Mouse (Mus musculus) lung, embryonic 15.5 days (tissue): ENCODE data around the gene Dazap1. TPM values are rescaled to one million over a fixed set of nuclear protein-coding genes. Genes with fewer than 3 reads are reported as not detected.

Experiments used
- ATAC-seq: fragments of 200-750 bp; cut with Nextera tagmentation; 2 replicates; pipeline ENCODE4 v1.8.0; 2017; ENCODE audit warnings: moderate number of reproducible peaks, borderline replicate concordance; ENCODE audit not compliant: low FRiP score, low TSS enrichment; ENCODE audit errors: extremely low read depth
- H3K27ac ChIP-seq: fragments of 300-500 bp; sonication (generic); 2 replicates; pipeline ENCODE4 v1.5.1; 2015; ENCODE audit warnings: moderate library complexity, mild to moderate bottlenecking, inconsistent platforms
- H3K27me3 ChIP-seq: fragments of 300-500 bp; sonication (generic); 2 replicates; pipeline ENCODE4 v1.6.1; 2015; ENCODE audit warnings: inconsistent platforms
- H3K36me3 ChIP-seq: fragments of 300-500 bp; sonication (generic); 2 replicates; pipeline ENCODE4 v1.6.1; 2015; ENCODE audit warnings: inconsistent platforms
- H3K4me1 ChIP-seq: fragments of 300-500 bp; sonication (generic); 2 replicates; pipeline ENCODE4 v1.6.1; 2015; ENCODE audit warnings: inconsistent platforms
- H3K4me2 ChIP-seq: fragments of 300-500 bp; sonication (generic); 2 replicates; pipeline ENCODE4 v1.6.1; 2015; ENCODE audit warnings: inconsistent platforms, mild to moderate bottlenecking, moderate library complexity
- H3K4me3 ChIP-seq: fragments of 300-500 bp; sonication (generic); 2 replicates; pipeline ENCODE4 v1.5.1; 2015; ENCODE audit warnings: mild to moderate bottlenecking, inconsistent platforms
- H3K9ac ChIP-seq: fragments of 300-500 bp; sonication (generic); 2 replicates; pipeline ENCODE4 v1.6.1; 2015; ENCODE audit warnings: inconsistent platforms
- H3K9me3 ChIP-seq: fragments of 300-500 bp; sonication (generic); 2 replicates; pipeline ENCODE4 v1.6.1; 2016; ENCODE audit warnings: inconsistent platforms
- WGBS: fragments of 180-500 bp; shearing (Covaris S2); methylation state at CpG from one replicate; pipeline ENCODE4 v1.1.7; 2015; 5-methylcytosine and 5-hydroxymethylcytosine counted together
- polyA plus RNA-seq: library from polyadenylated mRNA; unstranded; fragments of >200 nt; fragmentation: Nextera tagmentation; extraction: Ambion mirVana; gene quantifications from 2 replicates; pipeline ENCODE4 v1.2.1, GENCODE M21; 2015

Gene Dazap1
- polyA plus RNA-seq, 1 experiment from 2014 or later: 67.0 TPM

- no peaks in the 10 kb centered on the region for H3K27me3 ChIP-seq
- no peaks in the 10 kb centered on the region for H3K9me3 ChIP-seq
- H3K4me3 ChIP-seq: no peak overlapping the region
- peaks cover 86% of the 10 kb centered on the region for H3K36me3 ChIP-seq
- WGBS: 86% methylated on average over 12 of the region's 12 CpGs
- no peak overlapping the region for H3K4me2 ChIP-seq
- peaks cover 15% of the 10 kb centered on the region for H3K4me1 ChIP-seq
- H3K27ac ChIP-seq: no peak overlapping the region
- H3K9ac ChIP-seq: no peak overlapping the region
- ATAC-seq: no peak
Observed at GRCm38 (mm10) chr10:80279273-80279672, 18.0 kb downstream of the Dazap1 start.

- peaks cover 15% of the 10 kb centered on the region for H3K4me1 ChIP-seq
- H3K4me2 ChIP-seq: no peak overlapping the region
- peaks cover 86% of the 10 kb centered on the region for H3K36me3 ChIP-seq
- no peak overlapping the region for H3K4me3 ChIP-seq
- ATAC-seq: no peak
- H3K9me3 ChIP-seq: no peaks in the 10 kb centered on the region
- H3K27ac ChIP-seq: peak overlapping the region; percentile 89
- no peaks in the 10 kb centered on the region for H3K27me3 ChIP-seq
- H3K9ac ChIP-seq: no peak overlapping the region
- WGBS: 68% methylated on average over 7 of the region's 7 CpGs
Observed at GRCm38 (mm10) chr10:80281304-80281703, 20.0 kb downstream of the Dazap1 start.

GRCm38 (mm10) chr10:80281921-80282371 lies 20.7 kb downstream of the Dazap1 start:
- H3K27me3 ChIP-seq: no peaks in the 10 kb centered on the region
- WGBS: 68% methylated on average over 8 of the region's 8 CpGs
- no peak overlapping the region for H3K4me2 ChIP-seq
- ATAC-seq: peak; percentile 44; the same call in 1 of the 2 replicates
- H3K9ac ChIP-seq: no peak overlapping the region
- H3K4me3 ChIP-seq: no peak overlapping the region
- H3K27ac ChIP-seq: peak overlapping the region; percentile 89
- peaks cover 15% of the 10 kb centered on the region for H3K4me1 ChIP-seq
- no peaks in the 10 kb centered on the region for H3K9me3 ChIP-seq
- peaks cover 85% of the 10 kb centered on the region for H3K36me3 ChIP-seq

GRCm38 (mm10) chr10:80282481-80283441 lies 21.5 kb downstream of the Dazap1 start:
- 0 out of 2 replicates have a peak, but pooled peaks have one; percentile 8 for ATAC-seq

GRCm38 (mm10) chr10:80285222-80286070 lies 24.2 kb downstream of the Dazap1 start:
- no peaks in the 10 kb centered on the region for H3K27me3 ChIP-seq
- 79% methylated on average over 13 of the region's 15 CpGs for WGBS
- H3K36me3 ChIP-seq: peaks cover 68% of the 10 kb centered on the region
- no peaks in the 10 kb centered on the region for H3K9me3 ChIP-seq
- ATAC-seq: no peak
- H3K27ac ChIP-seq: no peak overlapping the region
- no peak overlapping the region for H3K9ac ChIP-seq
- H3K4me3 ChIP-seq: no peak overlapping the region
- H3K4me1 ChIP-seq: peaks cover 15% of the 10 kb centered on the region
- no peak overlapping the region for H3K4me2 ChIP-seq

More at GRCm38 (mm10) chr10:80282481-80283441, 21.5 kb downstream of the Dazap1 start:
- 63% methylated on average over 20 of the region's 20 CpGs for WGBS
- no peak overlapping the region for H3K4me2 ChIP-seq
- H3K27ac ChIP-seq: peak overlapping the region; percentile 89
- peaks cover 15% of the 10 kb centered on the region for H3K4me1 ChIP-seq
- H3K9me3 ChIP-seq: no peaks in the 10 kb centered on the region
- no peak overlapping the region for H3K9ac ChIP-seq
- H3K27me3 ChIP-seq: no peaks in the 10 kb centered on the region
- H3K36me3 ChIP-seq: peaks cover 83% of the 10 kb centered on the region
- H3K4me3 ChIP-seq: no peak overlapping the region

- Histone ChIP-seq H3K9ac (no peak overlapping the region), H3K4me2 (no peak overlapping the region), H3K9me3 (no peaks in the 10 kb centered on the region), H3K36me3 (peaks cover 51% of the 10 kb centered on the region), H3K4me3 (no peak overlapping the region), H3K27ac (no peak overlapping the region), H3K27me3 (no peaks in the 10 kb centered on the region), H3K4me1 (no peaks in the 10 kb centered on the region)
- ATAC-seq: no peak
- WGBS: 91% methylated on average over 12 of the region's 12 CpGs
Observed at GRCm38 (mm10) chr10:80288097-80288496, 26.8 kb downstream of the Dazap1 start.

GRCm38 (mm10) chr10:80288657-80289056 lies 27.4 kb downstream of the Dazap1 start:
- peaks cover 48% of the 10 kb centered on the region for H3K36me3 ChIP-seq
- H3K4me3 ChIP-seq: no peak overlapping the region
- peaks cover 5% of the 10 kb centered on the region for H3K4me1 ChIP-seq
- H3K9ac ChIP-seq: no peak overlapping the region
- H3K4me2 ChIP-seq: no peak overlapping the region
- no peak for ATAC-seq
- no peak overlapping the region for H3K27ac ChIP-seq
- WGBS: 62% methylated on average over 8 of the region's 8 CpGs
- no peaks in the 10 kb centered on the region for H3K9me3 ChIP-seq
- no peaks in the 10 kb centered on the region for H3K27me3 ChIP-seq

- H3K9me3 ChIP-seq: no peaks in the 10 kb centered on the region
- peaks cover 27% of the 10 kb centered on the region for H3K4me1 ChIP-seq
- H3K4me2 ChIP-seq: peak within 1 kb of the TSS; percentile 75
- H3K27ac ChIP-seq: peak within 1 kb of the TSS; percentile 86
- ATAC-seq: peak; percentile 90
- peaks cover 11% of the 10 kb centered on the region for H3K27me3 ChIP-seq
- H3K4me3 ChIP-seq: peak within 1 kb of the TSS; percentile 73
- H3K36me3 ChIP-seq: peaks cover 27% of the 10 kb centered on the region
- WGBS: under 1% methylated on average over 72 of the region's 72 CpGs
- H3K9ac ChIP-seq: peak within 1 kb of the TSS; percentile 94
Observed at GRCm38 (mm10) chr10:80292251-80293146, 31.2 kb downstream of the Dazap1 start, which contains the start of gene Rps15. Gene Rps15, plus strand, starts transcription at chr10:80292453.

GRCm38 (mm10) chr10:80293325-80293724 lies 32.0 kb downstream of the Dazap1 start:
- WGBS: 23% methylated on average over 14 of the region's 14 CpGs
- no peaks in the 10 kb centered on the region for H3K9me3 ChIP-seq
- peaks cover 20% of the 10 kb centered on the region for H3K27me3 ChIP-seq
- ATAC-seq: no peak
- H3K27ac ChIP-seq: peak overlapping the region; percentile 86
- peak overlapping the region; percentile 73 for H3K4me3 ChIP-seq
- peak overlapping the region; percentile 94 for H3K9ac ChIP-seq
- H3K4me2 ChIP-seq: peak overlapping the region; percentile 75
- H3K36me3 ChIP-seq: peaks cover 21% of the 10 kb centered on the region
- peaks cover 27% of the 10 kb centered on the region for H3K4me1 ChIP-seq

- WGBS: 73% methylated on average over 4 of the region's 4 CpGs
- peaks cover 29% of the 10 kb centered on the region for H3K27me3 ChIP-seq
- ATAC-seq: no peak
- H3K9ac ChIP-seq: no peak overlapping the region
- peaks cover 27% of the 10 kb centered on the region for H3K4me1 ChIP-seq
- no peak overlapping the region for H3K27ac ChIP-seq
- no peak overlapping the region for H3K4me2 ChIP-seq
- peaks cover 14% of the 10 kb centered on the region for H3K36me3 ChIP-seq
- H3K4me3 ChIP-seq: no peak overlapping the region
- H3K9me3 ChIP-seq: no peaks in the 10 kb centered on the region
Observed at GRCm38 (mm10) chr10:80294311-80294710, 33.0 kb downstream of the Dazap1 start.
